Mouse (Mus musculus): ENCODE measurements at regions not wholly inside any gene's neighbourhood (a gene's known extent, or its start where the extent isn't known, plus 50 kb on each side); places are given as distances from the start of the nearest gene placed in this dataset.

GRCm38 (mm10) chr11:22617204-22617874, 105.5 kb downstream of the Tmem17 start:
- no peak for DNase-seq (ENCODE audit: low read depth, low spot score)

GRCm38 (mm10) chr11:22620912-22621705, 109.2 kb downstream of the Tmem17 start:
- no peak for DNase-seq (ENCODE audit: low read depth, low spot score)

GRCm38 (mm10) chr11:22621868-22622267, 110.0 kb downstream of the Tmem17 start:
- DNase-seq (ENCODE audit: low read depth, low spot score) = no peak

- no peak for DNase-seq (ENCODE audit: low read depth, low spot score)
These were observed 110.7 kb downstream of the Tmem17 start for GRCm38 (mm10) chr11:22622496-22622997.

- no peak for DNase-seq (ENCODE audit: low read depth, low spot score)
These were observed 114.5 kb downstream of the Tmem17 start for GRCm38 (mm10) chr11:22626407-22626806.

- no peak for DNase-seq (ENCODE audit: low read depth, low spot score)
These were observed 116.6 kb downstream of the Tmem17 start for GRCm38 (mm10) chr11:22628497-22628896.

DNA sequence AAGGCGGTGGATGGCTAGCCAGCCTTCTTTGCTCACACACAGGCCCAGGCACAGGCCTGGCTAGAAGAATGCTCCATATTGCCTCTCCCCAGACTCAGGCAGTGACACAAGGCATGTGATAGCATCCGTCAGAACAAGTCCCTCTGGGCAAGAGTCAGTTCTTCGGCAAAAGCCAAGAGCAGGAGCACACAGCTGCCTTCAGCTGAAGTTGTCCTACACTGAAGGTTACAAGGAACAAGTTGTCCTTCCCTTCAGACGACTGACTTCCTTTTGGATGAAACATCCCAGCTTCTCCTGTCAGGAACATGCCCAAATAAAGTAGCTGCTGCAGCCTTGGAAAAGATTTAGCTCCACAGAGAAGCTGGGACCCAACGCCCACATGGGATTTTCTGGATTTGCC, 117.1 kb downstream of the Tmem17 start:
- no peak for DNase-seq (ENCODE audit: low read depth, low spot score)

- DNase-seq (ENCODE audit: low read depth, low spot score) = no peak
These were observed 117.7 kb downstream of the Tmem17 start for GRCm38 (mm10) chr11:22629581-22629980.

DNA sequence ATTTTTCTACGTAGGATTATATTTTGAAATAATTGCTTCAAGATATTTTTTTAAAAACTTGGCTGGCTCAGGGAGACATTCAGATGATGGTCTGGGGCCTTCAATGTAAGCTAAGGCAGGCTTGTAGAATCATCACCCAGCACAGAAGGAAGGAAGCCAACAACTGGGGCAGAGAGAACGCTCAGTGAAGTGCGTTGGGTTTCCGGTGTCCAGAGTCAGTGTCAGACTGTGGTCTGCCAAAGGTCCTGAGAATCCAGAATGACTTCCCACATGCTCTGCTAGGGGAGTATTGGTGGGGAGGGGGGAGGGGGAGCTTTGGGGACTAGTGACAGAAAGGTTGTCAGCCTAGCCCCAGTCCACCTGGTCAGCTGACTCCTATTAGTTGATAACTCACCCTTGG, 118.1 kb downstream of the Tmem17 start:
- DNase-seq (ENCODE audit: low read depth, low spot score) = no peak

GRCm38 (mm10) chr11:22630982-22631381, 119.1 kb downstream of the Tmem17 start:
- DNase-seq (ENCODE audit: low read depth, low spot score) = no peak

- DNase-seq (ENCODE audit: low read depth, low spot score) = no peak
These were observed 119.9 kb downstream of the Tmem17 start for GRCm38 (mm10) chr11:22631606-22632313.

- peak; percentile 64 for DNase-seq (ENCODE audit: low read depth, low spot score)
These were observed 120.4 kb downstream of the Tmem17 start for GRCm38 (mm10) chr11:22632314-22632700.

GRCm38 (mm10) chr11:22632988-22633387, 121.1 kb downstream of the Tmem17 start:
- no peak for DNase-seq (ENCODE audit: low read depth, low spot score)

- no peak for DNase-seq (ENCODE audit: low read depth, low spot score)
These were observed 122.1 kb downstream of the Tmem17 start for GRCm38 (mm10) chr11:22633961-22634360.

DNA sequence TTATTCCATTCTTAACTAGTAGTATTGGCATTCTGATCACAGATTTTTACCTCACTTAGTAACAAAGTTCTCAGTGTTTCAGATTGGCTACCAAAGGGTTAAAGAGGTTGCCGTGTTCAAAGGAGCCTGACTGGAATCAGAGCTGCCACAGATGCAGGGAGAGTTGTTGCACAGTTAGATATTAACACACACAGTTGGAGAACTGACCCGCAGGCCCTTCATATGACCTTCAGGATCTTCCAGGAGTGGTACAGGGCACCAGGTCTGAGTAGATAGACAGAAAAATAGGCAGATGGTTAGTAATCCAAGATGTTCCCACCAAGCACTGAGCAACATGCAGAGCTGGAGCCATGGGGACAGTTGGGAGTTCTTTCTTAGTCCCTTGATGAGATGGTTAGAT, 123.1 kb downstream of the Tmem17 start:
- no peak for DNase-seq (ENCODE audit: low read depth, low spot score)

- DNase-seq (ENCODE audit: low read depth, low spot score) = no peak
These were observed 124.4 kb downstream of the Tmem17 start for GRCm38 (mm10) chr11:22636321-22636720.

DNA sequence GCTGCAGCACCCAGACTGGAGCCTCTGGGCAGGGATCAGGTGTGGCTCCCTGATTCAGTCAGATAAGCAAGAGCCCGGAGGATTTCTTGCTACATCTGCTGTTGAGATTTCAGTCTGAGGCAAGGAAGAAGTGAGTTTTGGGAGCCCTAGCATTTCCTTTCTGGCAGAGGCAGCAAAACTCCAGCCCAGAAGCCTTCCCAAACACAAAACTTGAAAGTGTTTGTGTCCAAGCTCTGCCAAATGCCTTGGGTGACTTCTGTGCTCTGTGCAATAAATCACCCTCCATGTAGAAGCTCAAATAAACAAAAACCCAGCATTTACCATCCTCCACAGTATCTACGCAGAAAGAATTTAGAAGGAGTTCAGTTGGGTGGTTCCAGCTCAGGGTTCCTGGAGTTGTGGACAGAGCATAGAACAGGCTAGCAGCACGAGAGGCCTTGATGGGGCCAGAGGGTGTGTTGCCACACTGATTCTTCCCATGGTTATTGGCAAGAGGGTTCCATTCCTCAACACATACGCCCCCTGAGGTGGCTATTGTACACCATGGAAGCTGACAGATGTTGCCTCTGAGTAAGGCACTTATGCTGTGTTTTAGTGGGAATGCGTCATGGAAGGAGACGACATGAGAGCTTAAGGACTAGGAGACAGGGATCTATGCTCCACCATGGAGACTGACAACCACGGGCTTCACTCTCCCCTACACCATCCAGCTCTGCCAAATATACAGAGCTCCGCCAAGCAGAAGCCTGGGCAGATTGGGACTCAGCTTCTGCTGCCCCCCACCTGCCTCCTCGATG, 125.1 kb downstream of the Tmem17 start:
- DNase-seq (ENCODE audit: low read depth, low spot score) = no peak

- no peak for DNase-seq (ENCODE audit: low read depth, low spot score)
These were observed 126.3 kb downstream of the Tmem17 start for GRCm38 (mm10) chr11:22638171-22638570.

GRCm38 (mm10) chr11:22638700-22639099, 126.8 kb downstream of the Tmem17 start:
- no peak for DNase-seq (ENCODE audit: low read depth, low spot score)

- no peak for DNase-seq (ENCODE audit: low read depth, low spot score)
These were observed 128.6 kb downstream of the Tmem17 start for GRCm38 (mm10) chr11:22640371-22640990.

GRCm38 (mm10) chr11:22641450-22641849, 129.6 kb downstream of the Tmem17 start:
- no peak for DNase-seq (ENCODE audit: low read depth, low spot score)
